Mouse (Mus musculus): Measurements from ENCODE around the gene Cpne5.
A peak's percentile ranks its signal among the peaks of the same experiment; 100 is the strongest.
"Not testable (repeated sequence)": the region's sequence is repeated elsewhere in the genome, so short reads cannot be mapped to it uniquely, and the experiment has no call there.

Cpne5 gene

GRCm38 (mm10) chr17:29137906-29138305 is 100.1 kb downstream of the Cpne5 start:
- DNase-seq (ENCODE audit: low read depth, low spot score), result no peak

GRCm38 (mm10) chr17:29136236-29136635 is 101.7 kb downstream of the Cpne5 start:
- DNase-seq (ENCODE audit: low read depth, low spot score), result no peak

- DNase-seq (ENCODE audit: low read depth, low spot score), result no peak
Measured at GRCm38 (mm10) chr17:29135066-29135465, 102.9 kb downstream of the Cpne5 start.

- DNase-seq (ENCODE audit: low read depth, low spot score), result no peak
Measured at GRCm38 (mm10) chr17:29129341-29129740, 108.6 kb downstream of the Cpne5 start.

- no peak for DNase-seq (ENCODE audit: low read depth, low spot score)
Measured at GRCm38 (mm10) chr17:29126561-29126960, 111.4 kb downstream of the Cpne5 start.

GRCm38 (mm10) chr17:29123578-29124174 is 114.3 kb downstream of the Cpne5 start:
- no peak for DNase-seq (ENCODE audit: low read depth, low spot score)

GRCm38 (mm10) chr17:29122817-29123216 is 115.2 kb downstream of the Cpne5 start:
- no peak for DNase-seq (ENCODE audit: low read depth, low spot score)

GRCm38 (mm10) chr17:29120666-29121065 is 117.3 kb downstream of the Cpne5 start:
- DNase-seq (ENCODE audit: low read depth, low spot score), result no peak

- no peak for DNase-seq (ENCODE audit: low read depth, low spot score)
Measured at GRCm38 (mm10) chr17:29118057-29118456, 119.9 kb downstream of the Cpne5 start.

- DNase-seq (ENCODE audit: low read depth, low spot score), result no peak
Measured at GRCm38 (mm10) chr17:29117006-29117648, 120.8 kb downstream of the Cpne5 start.

GRCm38 (mm10) chr17:29116023-29116422 is 121.9 kb downstream of the Cpne5 start:
- no peak for DNase-seq (ENCODE audit: low read depth, low spot score)

GRCm38 (mm10) chr17:29113591-29114352 is 124.2 kb downstream of the Cpne5 start, which contains the start of gene Rab44:
Rab44 (plus strand) TSS chr17:29114145.
- peak; percentile 79 for DNase-seq (ENCODE audit: low read depth, low spot score)

GRCm38 (mm10) chr17:29111332-29111731 is 126.6 kb downstream of the Cpne5 start:
- DNase-seq (ENCODE audit: low read depth, low spot score), result no peak

- DNase-seq (ENCODE audit: low read depth, low spot score), result not testable (repeated sequence)
Measured at GRCm38 (mm10) chr17:29110356-29110755, 127.6 kb downstream of the Cpne5 start.
